Mouse (Mus musculus) ES-E14 (cell line): Measurements from ENCODE around the gene Cpvl.

Experiments used
- CHD2 ChIP-seq: IDR thresholded peaks from 2 replicates; pipeline ENCODE4 v1.6.1; 2014; ENCODE audit warnings: mild to moderate bottlenecking, low read depth, low read length, inconsistent platforms
- HCFC1 ChIP-seq: IDR thresholded peaks from 2 replicates; pipeline ENCODE4 v1.6.1; 2012; ENCODE audit warnings: low read length, inconsistent platforms, borderline replicate concordance; ENCODE audit not compliant: insufficient read depth
- MAFK ChIP-seq: IDR thresholded peaks from 2 replicates; pipeline ENCODE4 v1.6.1; 2014; ENCODE audit warnings: mild to moderate bottlenecking, low read depth, low read length, inconsistent platforms; ENCODE audit not compliant: insufficient read depth
- ZC3H11A ChIP-seq: IDR thresholded peaks from 2 replicates; pipeline ENCODE4 v1.6.1; 2012; ENCODE audit warnings: low read depth, mild to moderate bottlenecking, inconsistent platforms, low read length, borderline replicate concordance
- ZNF384 ChIP-seq: IDR thresholded peaks from 2 replicates; pipeline ENCODE4 v1.6.1; 2012; ENCODE audit warnings: low read depth, low read length, inconsistent platforms

GRCm38 (mm10) chr6:54023846-54024245, 45.4 kb upstream of the Cpvl start:
- TF ChIP-seq ZC3H11A (no peak), HCFC1 (no peak), CHD2 (no peak), ZNF384 (no peak), MAFK (peak; percentile 63)
